Mouse (Mus musculus) megakaryocyte, adult 5-6 weeks (primary cell): ENCODE data around the gene Zfp36l2. TPM values are rescaled to one million over a fixed set of nuclear protein-coding genes. Genes with fewer than 3 reads are reported as not detected.
A peak's percentile ranks its signal among the peaks of the same experiment; 100 is the strongest.

ENCODE experiments used
- ATAC-seq: 2 replicates; pipeline ENCODE4 v1.8.0; 2016; ENCODE audit warnings: mild to moderate bottlenecking, inconsistent platforms; ENCODE audit not compliant: poor library complexity, severe bottlenecking
- total RNA-seq, 2 experiments: library from RNA; stranded (forward) in 1 of 2; stranded (reverse) in 1 of 2; fragments of 153-499, 151-499 nt in 1 of 2; fragments of 221-1000, 200-1000 nt in 1 of 2; gene quantifications; 2 replicates each; pipeline versions ENCODE4 v1.2.3 to v1.2.4; 2015 to 2017

Gene Zfp36l2
- total RNA-seq, 2 experiments from 2014 or later, result 121 to 357 TPM

- ATAC-seq, result no peak
Measured at GRCm38 (mm10) chr17:84154302-84155028, 33.3 kb downstream of the Zfp36l2 start.

- ATAC-seq, result peak; percentile 23; the same call in 1 of the 2 replicates
Measured at GRCm38 (mm10) chr17:84152976-84153786, 34.6 kb downstream of the Zfp36l2 start.

GRCm38 (mm10) chr17:84152206-84152975 is 35.4 kb downstream of the Zfp36l2 start:
- no peak for ATAC-seq

GRCm38 (mm10) chr17:84151306-84151705 is 36.4 kb downstream of the Zfp36l2 start:
- no peak for ATAC-seq

- ATAC-seq, result no peak
Measured at GRCm38 (mm10) chr17:84150291-84150690, 37.5 kb downstream of the Zfp36l2 start.

- no peak for ATAC-seq
Measured at GRCm38 (mm10) chr17:84149566-84149965, 38.2 kb downstream of the Zfp36l2 start.

- ATAC-seq, result no peak
Measured at GRCm38 (mm10) chr17:84148499-84149484, 39.0 kb downstream of the Zfp36l2 start.

GRCm38 (mm10) chr17:84147183-84148108 is 40.3 kb downstream of the Zfp36l2 start:
- no peak for ATAC-seq

- no peak for ATAC-seq
Measured at GRCm38 (mm10) chr17:84146458-84147182, 41.1 kb downstream of the Zfp36l2 start.

GRCm38 (mm10) chr17:84145826-84146287 is 41.9 kb downstream of the Zfp36l2 start:
- peak; percentile 74 for ATAC-seq

- ATAC-seq, result no peak
Measured at GRCm38 (mm10) chr17:84144762-84145599, 42.8 kb downstream of the Zfp36l2 start.

GRCm38 (mm10) chr17:84144130-84144529 is 43.6 kb downstream of the Zfp36l2 start:
- ATAC-seq, result no peak

- ATAC-seq, result no peak
Measured at GRCm38 (mm10) chr17:84143219-84143844, 44.4 kb downstream of the Zfp36l2 start.

- ATAC-seq, result no peak
Measured at GRCm38 (mm10) chr17:84141691-84142090, 46.1 kb downstream of the Zfp36l2 start.

- ATAC-seq, result peak; percentile 56
Measured at GRCm38 (mm10) chr17:84140822-84141507, 46.8 kb downstream of the Zfp36l2 start.
